Mouse (Mus musculus): ENCODE measurements around the gene Rln3.

DNA sequence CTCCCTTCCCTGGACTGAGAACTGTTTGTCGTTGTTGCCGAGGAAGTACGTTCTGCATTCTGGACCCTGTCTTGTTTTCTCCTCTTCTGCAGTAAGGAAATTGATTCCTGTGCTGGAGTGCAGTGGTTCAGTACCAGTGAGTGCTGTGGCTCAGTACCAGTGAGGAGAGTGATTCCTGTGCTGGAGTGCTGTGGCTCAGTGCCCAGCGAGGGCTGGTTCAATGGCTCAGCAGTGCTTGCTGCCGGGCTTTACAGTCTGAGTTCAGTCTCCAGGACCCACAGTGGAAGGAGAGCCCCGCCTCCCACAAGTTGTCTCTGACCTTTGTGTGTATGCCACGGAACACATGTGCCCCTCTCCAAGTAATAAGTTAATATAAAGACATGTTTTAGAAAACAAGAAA is 42.4 kb upstream of the Rln3 start:
- TF ChIP-seq POLR2AphosphoS2 (IDR thresholded peaks at IDR 0.05; ENCODE audit: low read depth, low read length) (no peak), KAT2A (IDR thresholded peaks at IDR 0.05; ENCODE audit: insufficient replicate concordance, low read length) (no peak)
